Mouse (Mus musculus) cerebellum, adult 11-12 months (tissue): ENCODE results near the gene Zfp652.
A peak's percentile ranks its signal among the peaks of the same experiment; 100 is the strongest.

Experiments
- DNase-seq: peaks from one replicate; pipeline ENCODE4 v3.0.0; 2022

Zfp652 gene

GRCm38 (mm10) chr11:95770720-95771364 lies 58.4 kb downstream of the Zfp652 start:
- no peak for DNase-seq

GRCm38 (mm10) chr11:95771665-95772064 lies 59.2 kb downstream of the Zfp652 start:
- DNase-seq = no peak

- DNase-seq = no peak
Observed at GRCm38 (mm10) chr11:95773264-95773663, 60.8 kb downstream of the Zfp652 start.

DNA sequence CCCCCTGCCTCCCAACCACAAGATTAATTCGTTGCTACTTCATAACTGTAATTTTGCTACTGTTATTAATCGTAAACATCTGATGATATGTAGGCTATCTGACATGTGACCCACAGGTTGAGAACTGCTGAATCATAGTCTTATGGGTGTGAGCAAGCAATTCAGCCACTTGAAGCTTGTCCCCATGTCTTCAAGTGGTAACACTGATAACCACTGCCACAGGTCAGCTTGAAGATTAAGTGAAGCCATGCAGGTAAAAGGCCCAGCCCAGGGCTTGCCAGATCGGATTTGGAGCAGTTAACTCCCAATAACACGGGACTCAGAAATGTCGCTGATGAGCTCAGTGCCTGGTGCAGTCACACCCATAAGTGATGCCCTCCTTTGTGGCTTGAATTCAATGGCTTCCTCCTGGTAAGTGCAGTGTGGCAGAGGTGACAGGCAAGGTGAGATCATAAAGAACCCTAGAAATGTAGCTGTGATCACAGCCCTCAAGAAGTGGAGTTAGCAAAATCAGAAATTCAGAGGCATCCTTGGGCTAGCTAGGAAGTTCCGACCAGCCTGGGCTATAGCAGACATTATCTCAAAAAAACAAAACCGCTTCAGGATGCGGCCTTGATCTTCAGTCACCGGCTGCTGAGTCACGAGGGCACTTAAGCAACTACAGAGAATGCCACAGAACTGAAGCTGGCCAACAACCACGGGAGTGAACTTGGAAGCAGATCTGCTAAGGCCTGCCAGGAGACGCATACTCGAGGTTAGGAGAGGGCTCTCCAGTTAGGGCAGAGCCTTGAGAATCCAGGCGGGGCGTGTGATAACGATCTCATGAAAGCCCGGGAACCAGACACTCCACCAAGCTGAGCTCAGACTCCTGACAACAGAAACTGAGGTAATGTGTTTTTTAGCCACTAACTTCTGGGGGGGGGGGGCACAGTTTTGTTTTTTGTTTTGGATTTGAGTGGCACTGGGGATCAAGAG lies 65.1 kb downstream of the Zfp652 start:
- no peak for DNase-seq

DNA sequence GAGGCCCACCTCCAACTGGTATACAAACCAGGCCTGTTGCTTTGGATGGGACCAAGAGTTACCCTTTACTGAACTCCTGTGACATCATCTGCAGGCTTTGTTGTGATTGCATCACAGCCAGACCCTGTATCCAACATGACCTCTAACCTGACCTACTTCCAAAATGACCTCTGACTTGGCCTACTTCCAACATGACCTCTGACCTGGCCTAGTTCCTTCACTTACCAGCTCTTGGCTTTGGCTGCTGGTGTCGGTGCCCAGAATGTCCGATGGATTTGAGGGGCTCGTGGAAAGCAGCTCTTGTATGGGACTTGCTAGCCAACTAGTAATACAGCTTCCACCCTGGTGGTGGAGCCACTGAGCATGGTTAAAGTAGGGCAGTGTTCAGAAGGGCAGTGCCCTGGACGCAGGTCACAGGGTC lies 66.4 kb downstream of the Zfp652 start:
- no peak for DNase-seq

- no peak for DNase-seq
Observed at GRCm38 (mm10) chr11:95779366-95779765, 66.9 kb downstream of the Zfp652 start.

GRCm38 (mm10) chr11:95780480-95780879 lies 68.0 kb downstream of the Zfp652 start:
- no peak for DNase-seq

DNA sequence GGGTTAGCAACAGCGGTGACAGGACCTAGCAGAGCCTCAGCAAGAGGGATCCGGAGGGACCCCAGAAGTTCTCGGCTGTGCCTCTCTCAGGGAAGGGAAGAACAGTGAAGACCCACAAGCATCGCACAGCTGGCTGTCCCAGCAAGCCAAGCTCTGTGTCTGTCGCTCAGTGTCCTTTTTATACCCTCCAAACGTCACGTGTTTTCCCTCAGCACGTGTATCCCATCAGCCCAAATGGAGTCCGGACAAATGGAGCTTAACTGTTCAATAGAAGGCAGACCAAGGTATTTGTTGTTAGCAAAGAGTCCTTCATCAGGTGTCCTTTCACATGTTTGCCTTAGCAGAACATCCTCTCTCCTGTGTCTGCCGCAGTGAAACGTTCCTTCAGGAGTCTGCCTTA lies 69.1 kb downstream of the Zfp652 start:
- DNase-seq = no peak

DNA sequence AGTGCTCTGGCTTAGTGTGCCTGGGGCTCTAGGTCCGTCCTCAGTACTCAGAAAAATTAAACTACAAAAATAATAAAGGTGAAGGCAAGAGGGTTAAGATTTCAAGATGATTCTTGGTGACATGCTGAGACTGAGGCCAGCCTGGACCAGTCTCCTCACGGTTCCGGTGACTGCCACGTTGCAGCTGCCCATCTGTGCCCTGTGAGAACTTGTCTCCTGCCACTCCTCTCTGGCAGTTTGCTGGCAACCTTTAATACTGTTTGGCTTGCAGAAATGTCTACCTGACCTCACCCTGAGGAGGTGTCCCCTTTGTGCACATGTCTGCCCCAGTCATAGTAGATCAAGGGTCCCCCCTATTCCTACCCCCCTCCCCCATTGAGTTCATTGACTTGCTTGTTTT lies 71.0 kb downstream of the Zfp652 start:
- DNase-seq = no peak

DNA sequence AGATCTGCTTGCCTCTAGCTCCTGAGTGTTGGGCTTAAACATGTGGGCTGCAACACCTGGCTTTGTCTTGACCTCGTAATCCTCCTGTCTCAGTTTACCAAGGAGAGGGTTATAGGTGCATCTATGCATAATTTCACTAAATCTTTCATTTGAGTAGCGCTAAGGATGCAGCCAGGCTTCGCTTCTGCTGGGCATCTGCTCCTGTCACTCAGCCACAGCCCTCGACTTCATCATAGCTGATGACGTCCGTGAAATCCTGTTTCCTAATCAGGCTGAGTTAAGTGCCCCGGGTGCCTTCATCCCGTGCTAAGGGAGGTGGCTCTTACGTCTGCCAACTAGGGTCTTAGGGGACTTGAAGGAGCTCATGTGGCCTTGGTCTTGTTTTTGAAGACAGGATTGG lies 71.5 kb downstream of the Zfp652 start:
- DNase-seq = no peak

DNA sequence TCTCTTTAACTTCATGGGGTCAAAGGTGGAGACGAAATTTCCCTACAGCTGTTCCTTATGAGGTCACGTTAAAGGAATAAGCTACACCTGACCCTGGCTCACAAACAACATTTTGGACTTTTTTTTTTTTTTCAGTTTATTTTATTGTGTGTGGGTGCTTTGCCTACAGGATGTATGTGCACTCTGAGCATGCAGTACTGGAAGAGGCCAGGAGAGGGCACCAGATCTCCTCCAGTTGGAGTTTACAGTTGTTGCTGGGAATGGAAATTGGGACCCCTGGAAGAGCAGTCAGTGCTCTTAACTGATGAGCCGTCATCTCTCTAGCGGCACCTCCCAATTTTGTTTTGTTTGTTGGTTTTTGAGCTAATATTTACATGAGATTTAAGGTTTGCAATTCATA lies 73.2 kb downstream of the Zfp652 start:
- no peak for DNase-seq

- DNase-seq = no peak
Observed at GRCm38 (mm10) chr11:95786511-95786910, 74.0 kb downstream of the Zfp652 start.

- no peak for DNase-seq
Observed at GRCm38 (mm10) chr11:95789451-95789891, 77.0 kb downstream of the Zfp652 start.

DNA sequence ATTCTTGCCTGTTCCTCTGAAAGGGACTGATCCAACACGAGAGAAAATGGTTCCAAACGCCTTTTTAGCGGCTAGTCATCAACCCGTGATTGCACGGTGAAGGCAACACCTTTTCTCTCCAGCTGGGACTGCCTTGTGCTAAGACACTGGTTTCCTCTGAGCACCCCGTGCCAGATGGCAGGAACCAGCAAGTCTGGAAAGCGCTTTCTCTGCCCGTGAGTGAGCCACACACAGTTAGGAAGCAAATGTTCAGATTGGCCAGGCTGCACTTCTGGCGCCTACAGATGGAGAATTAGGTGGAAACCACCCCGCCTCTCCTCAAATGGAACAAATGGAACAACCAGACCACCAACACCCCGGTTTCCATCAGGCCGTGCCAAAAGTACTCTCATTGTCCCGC lies 79.3 kb downstream of the Zfp652 start:
- DNase-seq = peak; percentile 37

GRCm38 (mm10) chr11:95792950-95793509 lies 80.6 kb downstream of the Zfp652 start:
- DNase-seq = no peak

- no peak for DNase-seq
Observed at GRCm38 (mm10) chr11:95794201-95794600, 81.7 kb downstream of the Zfp652 start.

GRCm38 (mm10) chr11:95795582-95795981 lies 83.1 kb downstream of the Zfp652 start:
- DNase-seq = no peak

GRCm38 (mm10) chr11:95805010-95805409 lies 92.5 kb downstream of the Zfp652 start:
- DNase-seq = no peak

DNA sequence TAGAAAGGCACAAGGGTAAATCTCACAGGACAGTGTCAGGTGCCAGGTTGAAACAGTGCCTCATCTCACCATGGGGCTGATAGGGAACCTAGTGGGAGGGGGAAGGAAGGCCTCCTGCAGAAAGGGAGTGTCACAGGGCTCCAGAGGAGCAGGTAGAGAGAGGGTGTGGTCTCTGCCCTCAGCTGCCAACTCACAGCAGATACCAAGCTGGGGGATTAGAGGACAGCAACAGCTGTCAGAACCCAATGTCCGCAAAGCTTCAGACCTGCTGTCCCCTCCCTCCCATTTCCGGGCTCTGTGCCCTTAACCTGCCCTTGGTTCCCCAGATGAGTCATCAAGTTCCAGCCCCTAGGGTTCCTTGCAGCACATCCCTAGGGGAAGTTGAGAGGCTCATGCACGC lies 93.1 kb downstream of the Zfp652 start:
- DNase-seq = no peak

DNA sequence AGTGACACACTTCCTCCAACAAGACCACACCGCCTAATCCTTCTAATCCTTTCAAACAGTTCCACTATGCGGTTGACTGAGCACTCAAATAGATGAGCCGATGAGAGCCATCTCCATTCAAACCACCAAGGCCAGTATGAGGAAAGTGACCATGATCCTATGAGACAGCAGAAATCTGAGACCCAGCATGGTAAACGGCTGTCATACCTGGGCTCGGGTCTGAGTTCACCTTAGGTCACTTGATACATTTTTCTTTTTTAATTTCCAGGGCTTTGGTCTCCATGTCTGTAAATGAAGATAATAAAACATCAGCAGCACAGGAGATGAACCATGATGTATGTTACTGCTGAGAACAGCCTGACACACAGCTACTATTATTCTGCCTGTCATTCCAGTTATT lies 95.4 kb downstream of the Zfp652 start:
- DNase-seq = no peak

DNA sequence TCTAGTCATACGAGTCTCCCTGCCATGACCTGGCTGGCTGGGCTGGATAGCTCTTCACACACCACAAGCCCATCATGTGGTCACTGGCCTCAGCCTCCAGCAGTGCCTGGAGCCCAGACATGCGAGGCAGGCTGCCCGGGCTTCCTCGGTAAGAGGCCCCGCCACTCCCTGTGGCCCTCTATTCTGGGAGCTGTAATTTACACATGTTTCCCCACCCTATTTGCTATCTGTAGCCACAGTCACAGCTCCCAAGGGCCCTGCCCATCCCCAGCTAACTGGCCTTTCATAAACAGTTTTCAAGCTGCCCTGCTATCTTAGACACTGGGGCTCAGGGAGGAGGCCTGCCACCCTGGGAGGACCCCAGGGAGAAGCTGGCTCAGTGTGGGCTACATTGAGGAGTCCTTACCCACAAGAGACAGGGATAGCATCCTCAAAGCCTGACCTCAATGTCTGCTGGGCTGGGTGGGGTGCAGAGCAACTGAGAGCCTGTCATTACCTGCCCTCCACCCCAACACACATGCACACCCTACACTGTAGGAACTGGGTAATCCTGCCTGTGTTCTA lies 96.1 kb downstream of the Zfp652 start:
- DNase-seq = no peak

DNA sequence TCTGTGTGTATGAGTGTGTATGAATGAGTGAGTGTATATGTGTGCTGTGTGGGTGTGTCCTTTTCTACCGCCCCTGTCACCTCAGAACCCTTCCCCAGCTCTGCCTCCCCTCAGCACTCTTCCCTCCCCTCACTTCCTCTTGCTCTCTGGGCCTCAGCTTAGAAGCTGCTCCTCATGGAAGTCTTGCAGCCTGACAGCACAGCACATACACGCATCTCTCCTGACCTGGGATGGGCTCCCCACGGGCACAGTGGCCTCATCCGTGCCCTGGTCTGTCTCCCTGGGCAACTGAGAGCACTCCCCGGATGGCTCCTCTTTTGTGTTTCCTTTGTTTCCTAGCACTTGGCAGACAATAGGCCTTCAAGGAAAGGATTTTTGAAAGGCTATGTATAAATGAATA lies 97.1 kb downstream of the Zfp652 start:
- DNase-seq = no peak

DNA sequence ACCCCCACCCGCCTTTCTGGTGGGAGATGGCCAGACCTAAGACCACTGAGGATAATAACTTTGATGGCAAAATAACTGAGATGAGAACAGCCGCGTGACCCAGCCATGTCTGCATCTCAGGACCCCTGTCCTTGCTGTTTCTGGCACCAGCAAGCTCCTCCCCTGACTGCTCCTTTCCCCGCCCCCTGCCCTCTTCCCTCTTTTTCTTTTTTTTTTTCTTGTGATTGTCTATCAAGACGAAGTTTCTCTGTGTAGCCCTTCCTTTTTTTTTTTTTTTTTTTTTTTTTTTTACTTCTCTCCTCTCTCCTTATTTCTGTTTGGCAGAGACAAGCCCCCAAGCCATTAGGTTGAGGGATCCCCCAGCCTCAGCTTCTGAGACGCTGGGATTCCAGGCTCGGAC lies 98.4 kb downstream of the Zfp652 start:
- DNase-seq = no peak

DNA sequence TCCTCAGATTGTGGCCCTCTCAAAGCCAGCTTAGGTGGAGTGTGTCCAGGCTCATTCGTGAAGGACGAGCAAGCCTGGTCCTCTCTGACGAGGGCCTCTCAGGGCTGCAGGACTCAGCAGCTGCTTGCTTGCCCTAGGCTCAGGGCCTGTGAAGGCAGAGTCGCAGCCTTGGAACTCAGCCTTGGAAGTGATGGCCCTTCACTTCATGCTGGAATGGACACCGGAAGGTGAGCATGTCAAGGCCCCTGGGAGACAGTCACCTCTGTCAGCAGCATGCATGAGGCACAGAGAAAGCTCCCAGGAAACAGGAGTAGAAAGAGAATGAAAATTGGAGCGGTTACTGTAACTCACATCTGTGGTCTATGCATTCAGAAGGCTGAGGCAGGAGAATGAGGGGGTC lies 99.3 kb downstream of the Zfp652 start:
- DNase-seq = no peak
